Mouse (Mus musculus): ENCODE results near the gene Llgl2. TPM values are rescaled to one million over a fixed set of nuclear protein-coding genes. Genes with fewer than 3 reads are reported as not detected.

Gene Llgl2
- total and polyA plus RNA-seq, 2 experiments from 2014 or later: 14.1 to 49.8 TPM

DNA sequence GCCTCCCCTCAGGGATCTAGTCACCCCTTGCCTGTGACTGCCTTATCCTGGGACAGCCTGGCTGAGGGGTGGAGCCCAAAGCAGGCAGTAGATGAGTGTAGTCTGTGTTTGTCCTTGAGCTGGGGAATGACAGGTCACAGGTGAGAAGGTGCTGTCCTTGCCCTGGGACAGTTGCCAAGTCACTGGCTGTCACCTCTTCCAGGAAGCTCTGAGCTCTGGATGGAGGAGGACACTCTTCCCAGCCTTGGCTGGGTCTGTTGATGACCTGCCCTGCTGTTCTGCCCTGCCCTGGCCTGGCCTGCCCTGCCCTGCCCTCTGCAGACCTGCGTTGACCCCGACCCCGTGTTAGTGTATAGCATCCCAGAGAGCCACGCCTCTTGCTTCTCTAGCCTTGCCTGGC lies 48.6 kb downstream of the Llgl2 start:
- Histone ChIP-seq H3K4me3 (ENCODE audit: low read depth, low read length) (no peak overlapping the region), H3K4me1 (ENCODE audit: control insufficient read depth, insufficient read depth) (0 out of 2 replicates have a peak, but pooled peaks cover 6% of the 10 kb centered on the region), H3K9me3 (replicated peaks; ENCODE audit: control insufficient read depth, low read length) (no peaks in the 10 kb centered on the region), H3K27me3 (ENCODE audit: control insufficient read depth, insufficient read depth, low read length) (no peaks in the 10 kb centered on the region), H3K36me3 (replicated peaks; ENCODE audit: control insufficient read depth, insufficient read depth, low read length) (no peaks in the 10 kb centered on the region), H3K4me2 (ENCODE audit: low read depth, low read length) (no peak overlapping the region), H3K9ac (replicated peaks; ENCODE audit: low read depth, low read length) (no peak overlapping the region), H3K27ac (ENCODE audit: low read depth) (no peak overlapping the region)
- ATAC-seq (ENCODE audit: insufficient read depth, low read depth): no peak
- no peak for DNase-seq (ENCODE audit: low spot score)
- TF ChIP-seq EP300 (IDR thresholded peaks at IDR 0.05; ENCODE audit: low read depth) (no peak), CTCF (IDR thresholded peaks at IDR 0.05; ENCODE audit: low read depth) (no peak)
- 64% methylated on average over 4 of the region's 4 CpGs for WGBS

DNA sequence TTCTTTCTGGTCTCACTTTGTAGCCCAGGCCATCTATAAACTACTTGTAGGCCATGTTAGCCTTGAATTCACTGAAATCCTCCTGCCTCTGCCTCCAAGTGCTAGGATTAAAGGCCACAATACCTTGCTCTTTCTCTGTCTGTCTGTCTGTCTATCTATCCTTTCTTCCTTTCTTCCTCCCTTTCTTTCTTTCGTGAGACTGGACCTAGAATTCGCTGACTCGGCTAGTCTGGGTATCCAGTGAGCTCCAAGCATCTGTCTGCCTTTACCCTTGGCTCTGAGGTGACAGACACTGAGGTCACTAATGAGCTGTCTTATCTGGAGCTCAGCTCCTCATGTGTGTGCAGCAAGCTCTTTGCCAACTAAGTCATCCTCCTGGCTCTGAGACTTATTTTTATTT lies 52.1 kb downstream of the Llgl2 start:
- no peak for DNase-seq (ENCODE audit: low spot score)
- H3K4me3 ChIP-seq (ENCODE audit: low read depth, low read length): no peak overlapping the region
- no peak overlapping the region for H3K27ac ChIP-seq (ENCODE audit: low read depth)
- WGBS: 80% methylated on average over 3 of the region's 3 CpGs
- H3K36me3 ChIP-seq (replicated peaks; ENCODE audit: control insufficient read depth, insufficient read depth, low read length): no peaks in the 10 kb centered on the region
- ATAC-seq (ENCODE audit: insufficient read depth, low read depth): no peak
- no peak for TF ChIP-seq EP300 (IDR thresholded peaks at IDR 0.05; ENCODE audit: low read depth)
- no peak for TF ChIP-seq CTCF (IDR thresholded peaks at IDR 0.05; ENCODE audit: low read depth)
- no peak overlapping the region for H3K4me2 ChIP-seq (ENCODE audit: low read depth, low read length)
- no peaks in the 10 kb centered on the region for H3K27me3 ChIP-seq (ENCODE audit: control insufficient read depth, insufficient read depth, low read length)
- H3K4me1 ChIP-seq (ENCODE audit: control insufficient read depth, insufficient read depth): 0 out of 2 replicates have a peak, but pooled peaks cover 6% of the 10 kb centered on the region
- no peak overlapping the region for H3K9ac ChIP-seq (replicated peaks; ENCODE audit: low read depth, low read length)
- no peaks in the 10 kb centered on the region for H3K9me3 ChIP-seq (replicated peaks; ENCODE audit: control insufficient read depth, low read length)

DNA sequence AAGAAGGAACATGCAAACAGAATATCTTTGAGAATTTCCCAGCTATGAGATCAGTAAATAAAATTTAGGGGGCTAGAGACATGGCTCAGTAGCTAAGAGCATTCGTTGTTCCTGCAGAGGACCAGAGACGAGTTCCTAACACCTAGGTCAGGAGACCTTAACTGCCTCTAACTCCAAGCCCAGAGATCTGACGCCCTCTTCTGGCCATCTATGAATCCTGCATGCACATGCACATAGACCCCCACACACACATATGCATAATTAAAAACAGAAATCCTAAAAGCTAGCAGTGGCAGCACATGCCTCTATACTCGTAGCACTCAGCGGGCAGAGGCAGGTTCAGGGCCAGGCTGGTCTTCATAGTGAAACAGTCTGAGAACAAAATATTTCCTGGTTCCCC lies 52.6 kb downstream of the Llgl2 start:
- ATAC-seq (ENCODE audit: insufficient read depth, low read depth) (no peak), DNase-seq (ENCODE audit: low spot score) (no peak)
- Histone ChIP-seq H3K4me2 (ENCODE audit: low read depth, low read length) (no peak overlapping the region), H3K4me1 (ENCODE audit: control insufficient read depth, insufficient read depth) (0 out of 2 replicates have a peak, but pooled peaks cover 6% of the 10 kb centered on the region), H3K9me3 (replicated peaks; ENCODE audit: control insufficient read depth, low read length) (no peaks in the 10 kb centered on the region), H3K27me3 (ENCODE audit: control insufficient read depth, insufficient read depth, low read length) (no peaks in the 10 kb centered on the region), H3K9ac (replicated peaks; ENCODE audit: low read depth, low read length) (no peak overlapping the region), H3K27ac (ENCODE audit: low read depth) (no peak overlapping the region), H3K36me3 (replicated peaks; ENCODE audit: control insufficient read depth, insufficient read depth, low read length) (no peaks in the 10 kb centered on the region), H3K4me3 (ENCODE audit: low read depth, low read length) (no peak overlapping the region)
- WGBS: 86% methylated on average over 5 of the region's 5 CpGs
- TF ChIP-seq CTCF (IDR thresholded peaks at IDR 0.05; ENCODE audit: low read depth): no peak
- TF ChIP-seq EP300 (IDR thresholded peaks at IDR 0.05; ENCODE audit: low read depth): no peak

DNA sequence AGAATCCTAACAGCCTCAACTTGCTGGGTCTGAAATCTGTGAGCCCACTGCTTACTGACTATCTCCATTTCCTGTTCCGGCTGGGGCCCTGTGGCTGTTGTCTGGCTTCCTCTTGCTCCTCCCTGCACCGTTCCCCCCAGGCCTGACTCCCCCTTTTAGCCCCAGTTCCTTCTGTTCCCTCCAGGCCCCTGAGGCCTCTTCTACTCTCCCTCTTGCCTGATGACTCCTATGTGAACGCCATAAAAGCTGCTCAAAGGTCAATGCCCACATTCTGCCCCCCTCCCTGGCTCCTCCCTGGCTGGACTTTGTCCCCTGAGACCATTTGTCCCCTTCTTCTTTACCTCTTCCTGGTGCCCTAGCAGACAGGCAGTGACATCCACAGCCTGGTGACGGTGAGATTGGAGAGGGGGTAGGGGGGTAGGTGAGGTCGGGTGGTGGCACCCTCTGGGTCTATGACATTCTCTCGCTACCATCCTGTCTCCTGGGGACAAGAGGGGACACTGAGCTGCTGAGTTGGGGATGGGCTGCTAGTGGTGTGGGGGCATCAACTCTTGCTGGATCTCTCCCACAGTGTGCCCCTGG lies 53.4 kb downstream of the Llgl2 start:
- TF ChIP-seq CTCF (IDR thresholded peaks at IDR 0.05; ENCODE audit: low read depth): no peak
- no peaks in the 10 kb centered on the region for H3K9me3 ChIP-seq (replicated peaks; ENCODE audit: control insufficient read depth, low read length)
- H3K4me1 ChIP-seq (ENCODE audit: control insufficient read depth, insufficient read depth): 0 out of 2 replicates have a peak, but pooled peaks cover 1% of the 10 kb centered on the region
- H3K4me2 ChIP-seq (ENCODE audit: low read depth, low read length): no peak overlapping the region
- ATAC-seq (ENCODE audit: insufficient read depth, low read depth) (no peak), DNase-seq (ENCODE audit: low spot score) (no peak)
- no peak overlapping the region for H3K9ac ChIP-seq (replicated peaks; ENCODE audit: low read depth, low read length)
- no peak overlapping the region for H3K4me3 ChIP-seq (ENCODE audit: low read depth, low read length)
- no peaks in the 10 kb centered on the region for H3K27me3 ChIP-seq (ENCODE audit: control insufficient read depth, insufficient read depth, low read length)
- no peak overlapping the region for H3K27ac ChIP-seq (ENCODE audit: low read depth)
- 57% methylated on average over 6 of the region's 6 CpGs for WGBS
- no peaks in the 10 kb centered on the region for H3K36me3 ChIP-seq (replicated peaks; ENCODE audit: control insufficient read depth, insufficient read depth, low read length)

DNA sequence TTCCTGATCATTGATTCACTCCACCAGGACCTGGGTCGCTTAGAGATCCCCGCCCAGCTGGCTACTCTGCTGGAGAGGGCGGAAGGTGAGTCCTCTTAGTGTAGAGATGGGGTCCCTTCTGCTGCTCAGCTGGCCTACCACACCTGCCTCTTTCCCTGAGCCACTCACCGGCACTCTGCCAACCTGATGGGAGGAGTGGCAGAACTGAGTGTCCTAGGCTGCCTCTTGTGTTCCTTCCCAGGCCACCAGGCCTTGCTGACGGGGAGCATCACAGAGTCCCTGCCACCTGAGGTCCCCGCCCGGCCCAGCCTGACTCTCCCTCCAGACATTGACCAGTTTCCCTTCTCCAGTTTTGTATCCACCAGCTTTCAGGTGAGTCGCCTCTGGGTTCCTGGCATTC lies 54.2 kb downstream of the Llgl2 start:
- WGBS: 79% methylated on average over 8 of the region's 8 CpGs
- H3K9ac ChIP-seq (replicated peaks; ENCODE audit: low read depth, low read length): no peak overlapping the region
- no peaks in the 10 kb centered on the region for H3K4me1 ChIP-seq (ENCODE audit: control insufficient read depth, insufficient read depth)
- no peak for TF ChIP-seq EP300 (IDR thresholded peaks at IDR 0.05; ENCODE audit: low read depth)
- H3K9me3 ChIP-seq (replicated peaks; ENCODE audit: control insufficient read depth, low read length): no peaks in the 10 kb centered on the region
- no peak overlapping the region for H3K4me2 ChIP-seq (ENCODE audit: low read depth, low read length)
- no peak for ATAC-seq (ENCODE audit: insufficient read depth, low read depth)
- H3K4me3 ChIP-seq (ENCODE audit: low read depth, low read length): no peak overlapping the region
- H3K36me3 ChIP-seq (replicated peaks; ENCODE audit: control insufficient read depth, insufficient read depth, low read length): no peaks in the 10 kb centered on the region
- H3K27me3 ChIP-seq (ENCODE audit: control insufficient read depth, insufficient read depth, low read length): peaks cover 4% of the 10 kb centered on the region; the same call in 1 of the 2 replicates
- no peak overlapping the region for H3K27ac ChIP-seq (ENCODE audit: low read depth)
- DNase-seq (ENCODE audit: low spot score): no peak

DNA sequence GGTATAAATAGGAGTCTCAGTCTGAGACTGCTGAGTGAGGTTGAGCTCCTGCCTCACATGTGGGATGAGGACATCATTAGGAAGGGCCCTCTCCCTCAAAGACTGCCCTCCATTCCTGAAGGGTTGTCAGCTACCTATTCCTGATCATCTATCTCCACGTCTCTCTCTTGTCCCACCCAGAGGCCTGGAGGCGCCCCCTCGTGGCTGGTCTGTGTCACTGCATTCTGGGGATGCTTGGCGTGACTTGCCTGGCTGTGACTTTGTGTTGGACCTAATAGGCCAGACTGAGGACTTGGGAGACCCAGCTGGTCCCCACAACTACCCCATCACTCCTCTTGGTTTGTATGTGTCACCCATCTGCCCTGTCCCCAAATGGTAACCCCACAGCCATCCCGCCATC lies 57.2 kb downstream of the Llgl2 start:
- peak; percentile 55 for TF ChIP-seq CTCF (IDR thresholded peaks at IDR 0.05; ENCODE audit: low read depth)
- no peak for TF ChIP-seq EP300 (IDR thresholded peaks at IDR 0.05; ENCODE audit: low read depth)
- H3K4me1 ChIP-seq (ENCODE audit: control insufficient read depth, insufficient read depth): no peaks in the 10 kb centered on the region
- H3K27me3 ChIP-seq (ENCODE audit: control insufficient read depth, insufficient read depth, low read length): peaks cover 11% of the 10 kb centered on the region; the same call in 1 of the 2 replicates
- H3K27ac ChIP-seq (ENCODE audit: low read depth): no peak overlapping the region
- 31% methylated on average over 5 of the region's 5 CpGs for WGBS
- ATAC-seq (ENCODE audit: insufficient read depth, low read depth) (no peak), DNase-seq (ENCODE audit: low spot score) (no peak)
- H3K4me2 ChIP-seq (ENCODE audit: low read depth, low read length): no peak overlapping the region
- H3K9me3 ChIP-seq (replicated peaks; ENCODE audit: control insufficient read depth, low read length): no peaks in the 10 kb centered on the region
- H3K4me3 ChIP-seq (ENCODE audit: low read depth, low read length): no peak overlapping the region
- H3K36me3 ChIP-seq (replicated peaks; ENCODE audit: control insufficient read depth, insufficient read depth, low read length): no peaks in the 10 kb centered on the region
- no peak overlapping the region for H3K9ac ChIP-seq (replicated peaks; ENCODE audit: low read depth, low read length)
